Mouse (Mus musculus): ENCODE results near the gene Bloc1s3. TPM values are rescaled to one million over a fixed set of nuclear protein-coding genes. Genes with fewer than 3 reads are reported as not detected.

The Bloc1s3 gene
- polyA plus RNA-seq, 1 experiment, result 4.0 TPM

DNA sequence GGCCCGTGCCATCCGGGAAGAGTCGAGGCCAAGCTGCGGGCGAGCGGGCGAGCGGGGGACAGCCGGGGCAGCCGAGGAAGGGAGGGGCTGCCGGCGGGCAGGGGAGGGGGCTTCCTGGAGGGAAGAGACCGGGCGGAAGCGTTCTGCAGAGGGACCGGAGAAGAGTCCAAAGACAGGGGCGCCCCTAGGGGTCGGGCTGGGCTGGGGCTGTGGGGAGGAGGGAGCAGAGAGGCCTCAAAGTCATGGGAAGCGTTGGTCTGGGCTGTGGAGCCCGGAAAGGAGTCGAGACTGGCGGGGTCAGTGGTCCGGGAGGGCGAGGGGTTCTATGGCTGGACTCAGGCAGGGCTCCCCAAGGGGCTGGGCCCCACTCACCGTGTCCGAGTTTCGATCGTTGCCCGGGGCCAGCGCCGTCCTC, 50.1 kb downstream of the Bloc1s3 start:
- Histone ChIP-seq H3K27ac (replicated peaks; ENCODE audit: low read depth, low read length) (0 out of 2 replicates have a peak overlapping the region, but pooled peaks have one; percentile 35), H3K4me3 (ENCODE audit: insufficient read depth, low read depth, low read length) (peak overlapping the region; percentile 90), H3K4me1 (ENCODE audit: control insufficient read depth, insufficient read depth, insufficient read length, low read length) (peaks cover 12% of the 10 kb centered on the region; the same call in 1 of the 2 replicates)

- Histone ChIP-seq H3K27ac (replicated peaks; ENCODE audit: low read depth, low read length) (0 out of 2 replicates have a peak overlapping the region, but pooled peaks have one; percentile 5), H3K4me3 (ENCODE audit: insufficient read depth, low read depth, low read length) (peak overlapping the region; percentile 90), H3K4me1 (ENCODE audit: control insufficient read depth, insufficient read depth, insufficient read length, low read length) (peaks cover 12% of the 10 kb centered on the region; the same call in 1 of the 2 replicates)
Measured at GRCm38 (mm10) chr7:19457414-19458071, 50.6 kb downstream of the Bloc1s3 start.

DNA sequence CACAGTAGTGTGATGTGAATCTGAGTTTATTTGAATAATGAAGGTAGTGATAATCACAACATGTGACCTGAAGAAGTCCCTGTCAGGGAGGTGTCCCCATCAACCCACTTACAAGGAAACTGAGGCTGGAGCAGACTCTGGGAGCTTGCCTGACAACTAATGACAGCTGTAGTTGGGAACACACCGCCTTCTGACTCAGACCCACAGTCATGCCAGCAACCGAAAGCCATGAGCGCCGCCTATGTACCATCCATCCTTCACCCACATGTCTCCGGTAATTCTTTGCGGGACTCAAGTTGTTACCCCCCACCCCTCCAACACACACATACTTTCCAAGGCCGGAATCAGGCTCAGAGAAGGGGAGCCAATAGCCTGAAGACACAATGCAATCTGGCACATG, 51.5 kb downstream of the Bloc1s3 start:
- peak overlapping the region; percentile 90 for H3K4me3 ChIP-seq (ENCODE audit: insufficient read depth, low read depth, low read length)
- peaks cover 12% of the 10 kb centered on the region; the same call in 1 of the 2 replicates for H3K4me1 ChIP-seq (ENCODE audit: control insufficient read depth, insufficient read depth, insufficient read length, low read length)
- no peak overlapping the region for H3K27ac ChIP-seq (replicated peaks; ENCODE audit: low read depth, low read length)

DNA sequence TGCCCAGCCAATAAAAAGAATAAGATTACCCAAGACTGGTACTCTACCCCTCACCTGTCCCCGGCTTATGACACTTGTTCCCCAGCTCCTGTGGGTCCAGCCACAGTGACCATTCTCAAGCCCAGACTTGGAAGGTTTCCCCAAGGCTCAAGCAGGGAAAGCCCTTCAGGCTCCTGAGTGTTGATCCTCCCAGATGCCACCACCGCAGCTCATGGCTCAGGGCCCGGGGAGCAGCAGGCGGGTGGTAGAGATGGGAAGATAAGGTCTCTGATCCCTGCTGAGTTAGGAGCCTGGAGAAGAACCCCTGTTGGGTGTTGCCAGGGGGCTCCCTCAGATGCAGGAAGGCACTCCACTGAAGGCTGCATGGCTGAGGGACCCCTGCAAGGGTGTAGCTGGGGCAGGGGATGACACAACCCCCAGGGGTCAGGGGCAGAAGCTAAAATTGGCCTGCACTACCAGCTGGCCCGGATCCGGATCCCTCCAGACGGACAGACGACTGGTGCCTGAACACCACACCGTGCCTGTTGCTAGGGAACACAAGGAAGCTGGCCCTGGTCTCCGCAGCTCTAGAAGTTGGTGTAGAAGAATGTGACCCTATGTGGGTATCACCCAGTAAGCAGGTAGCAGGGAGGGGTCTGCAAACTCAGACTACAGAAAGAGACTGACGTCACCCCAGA, 52.2 kb downstream of the Bloc1s3 start:
- no peak overlapping the region for H3K27ac ChIP-seq (replicated peaks; ENCODE audit: low read depth, low read length)
- H3K4me3 ChIP-seq (ENCODE audit: insufficient read depth, low read depth, low read length), result 0 out of 2 replicates have a peak overlapping the region, but pooled peaks have one; percentile 90
- peaks cover 12% of the 10 kb centered on the region; the same call in 1 of the 2 replicates for H3K4me1 ChIP-seq (ENCODE audit: control insufficient read depth, insufficient read depth, insufficient read length, low read length)

DNA sequence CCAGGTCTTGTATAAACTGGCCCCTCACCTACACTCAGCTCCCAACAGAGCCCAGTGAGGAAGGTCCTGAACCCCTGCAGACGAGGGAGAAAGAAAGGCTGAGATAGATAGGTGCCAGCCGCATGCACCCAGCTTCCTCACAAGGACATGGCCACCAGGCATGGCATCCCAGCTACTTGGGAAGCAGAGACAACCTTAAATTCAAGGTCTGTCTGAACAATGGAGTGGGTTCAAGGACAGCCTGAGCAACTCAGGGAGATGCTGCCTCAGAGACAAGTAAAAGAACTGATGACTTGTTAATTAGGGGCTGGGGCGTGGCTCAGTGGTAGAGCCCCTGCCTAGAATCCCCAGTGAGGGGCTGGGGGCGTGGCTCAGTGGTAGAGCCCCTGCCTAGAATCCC, 53.0 kb downstream of the Bloc1s3 start:
- H3K4me1 ChIP-seq (ENCODE audit: control insufficient read depth, insufficient read depth, insufficient read length, low read length), result peaks cover 12% of the 10 kb centered on the region; the same call in 1 of the 2 replicates
- no peak overlapping the region for H3K4me3 ChIP-seq (ENCODE audit: insufficient read depth, low read depth, low read length)
- H3K27ac ChIP-seq (replicated peaks; ENCODE audit: low read depth, low read length), result no peak overlapping the region

Other genes with a start within 250 kb of the Bloc1s3 start
- gene Vasp, start 236.6 kb downstream of the Bloc1s3 start, polyA plus RNA-seq (2012; ENCODE audit: insufficient read depth, insufficient read length, missing spikeins), result 13.4 and 19.2 TPM in 2 replicates
- not detected in 2 replicates for gene Ppm1n, start 228.3 kb downstream of the Bloc1s3 start, polyA plus RNA-seq (2012; ENCODE audit: insufficient read depth, insufficient read length, missing spikeins)
- 14.9 and 16.6 TPM in 2 replicates for gene Rtn2, start 225.7 kb downstream of the Bloc1s3 start, polyA plus RNA-seq (2012; ENCODE audit: insufficient read depth, insufficient read length, missing spikeins)
- 2.7 and 48.0 TPM in 2 replicates for gene Fosb, start 198.3 kb downstream of the Bloc1s3 start, polyA plus RNA-seq (2012; ENCODE audit: insufficient read depth, insufficient read length, missing spikeins)
- 32.6 and 38.4 TPM in 2 replicates for gene Ercc1, start 163.6 kb downstream of the Bloc1s3 start, polyA plus RNA-seq (2012; ENCODE audit: insufficient read depth, insufficient read length, missing spikeins)
- 3.3 and 5.5 TPM in 2 replicates for gene Cd3eap, start 148.9 kb downstream of the Bloc1s3 start, polyA plus RNA-seq (2012; ENCODE audit: insufficient read depth, insufficient read length, missing spikeins)
- gene Ppp1r13l, start 148.6 kb downstream of the Bloc1s3 start, polyA plus RNA-seq (2012; ENCODE audit: insufficient read depth, insufficient read length, missing spikeins), result 1.7 and 4.1 TPM in 2 replicates
- 4.4 and 6.4 TPM in 2 replicates for gene Ercc2, start 126.4 kb downstream of the Bloc1s3 start, polyA plus RNA-seq (2012; ENCODE audit: insufficient read depth, insufficient read length, missing spikeins)
- not detected in 2 replicates for gene Klc3, start 104.3 kb downstream of the Bloc1s3 start, polyA plus RNA-seq (2012; ENCODE audit: insufficient read depth, insufficient read length, missing spikeins)
- 328 and 404 TPM in 2 replicates for gene Ckm, start 103.6 kb downstream of the Bloc1s3 start, polyA plus RNA-seq (2012; ENCODE audit: insufficient read depth, insufficient read length, missing spikeins)
- 9.8 and 10.9 TPM in 2 replicates for gene Mark4, start 49.5 kb downstream of the Bloc1s3 start, polyA plus RNA-seq (2012; ENCODE audit: insufficient read depth, insufficient read length, missing spikeins)
- gene Exoc3l2, start 45.0 kb downstream of the Bloc1s3 start, polyA plus RNA-seq (2012; ENCODE audit: insufficient read depth, insufficient read length, missing spikeins), result 0.79 and 1.0 TPM in 2 replicates
- gene Trappc6a, start within 50 bp of the Bloc1s3 start, polyA plus RNA-seq (2012; ENCODE audit: insufficient read depth, insufficient read length, missing spikeins), result 39.3 and 49.9 TPM in 2 replicates
- gene Nkpd1, start 9.5 kb upstream of the Bloc1s3 start, polyA plus RNA-seq (2012; ENCODE audit: insufficient read depth, insufficient read length, missing spikeins), result not detected in 2 replicates
- gene Ppp1r37, start 54.7 kb upstream of the Bloc1s3 start, polyA plus RNA-seq (2012; ENCODE audit: insufficient read depth, insufficient read length, missing spikeins), result 35.9 and 48.9 TPM in 2 replicates
- 0.67 and 0.75 TPM in 2 replicates for gene Zfp296, start 68.9 kb upstream of the Bloc1s3 start, polyA plus RNA-seq (2012; ENCODE audit: insufficient read depth, insufficient read length, missing spikeins)
- gene Gemin7, start 69.2 kb upstream of the Bloc1s3 start, polyA plus RNA-seq (2012; ENCODE audit: insufficient read depth, insufficient read length, missing spikeins), result 44.2 and 47.4 TPM in 2 replicates
- gene Clasrp, start 96.1 kb upstream of the Bloc1s3 start, polyA plus RNA-seq (2012; ENCODE audit: insufficient read depth, insufficient read length, missing spikeins), result 9.6 and 17.9 TPM in 2 replicates
- 7.1 and 10.5 TPM in 2 replicates for gene Relb, start 121.1 kb upstream of the Bloc1s3 start, polyA plus RNA-seq (2012; ENCODE audit: insufficient read depth, insufficient read length, missing spikeins)
- gene Clptm1, start 156.7 kb upstream of the Bloc1s3 start, polyA plus RNA-seq (2012; ENCODE audit: insufficient read depth, insufficient read length, missing spikeins), result 72.2 and 77.2 TPM in 2 replicates
- 1.7 TPM in 1 of 2 replicates, not detected in the other for gene Apoc2, start 169.6 kb upstream of the Bloc1s3 start, polyA plus RNA-seq (2012; ENCODE audit: insufficient read depth, insufficient read length, missing spikeins)
- gene Gm44805, start 173.1 kb upstream of the Bloc1s3 start, polyA plus RNA-seq (2012; ENCODE audit: insufficient read depth, insufficient read length, missing spikeins), result not detected in 2 replicates
- gene Apoc4, start 173.1 kb upstream of the Bloc1s3 start, polyA plus RNA-seq (2012; ENCODE audit: insufficient read depth, insufficient read length, missing spikeins), result not detected in 2 replicates
- 1,406 and 1,867 TPM in 2 replicates for gene Apoc1, start 184.3 kb upstream of the Bloc1s3 start, polyA plus RNA-seq (2012; ENCODE audit: insufficient read depth, insufficient read length, missing spikeins)
- 777 and 1,675 TPM in 2 replicates for gene Apoe, start 190.8 kb upstream of the Bloc1s3 start, polyA plus RNA-seq (2012; ENCODE audit: insufficient read depth, insufficient read length, missing spikeins)
- gene Tomm40, start 207.1 kb upstream of the Bloc1s3 start, polyA plus RNA-seq (2012; ENCODE audit: insufficient read depth, insufficient read length, missing spikeins), result 64.2 and 86.3 TPM in 2 replicates
- 36.0 and 38.3 TPM in 2 replicates for gene Nectin2, start 242.1 kb upstream of the Bloc1s3 start, polyA plus RNA-seq (2012; ENCODE audit: insufficient read depth, insufficient read length, missing spikeins)